Mouse (Mus musculus): ENCODE results near the gene Rhbdf1. TPM values are rescaled to one million over a fixed set of nuclear protein-coding genes. Genes with fewer than 3 reads are reported as not detected.

Gene Rhbdf1
- polyA plus RNA-seq, 1 experiment from 2014 or later = 6.4 TPM

GRCm38 (mm10) chr11:32198256-32198955 lies 23.7 kb downstream of the Rhbdf1 start:
- no peak for TF ChIP-seq EP300 (IDR thresholded peaks at IDR 0.05; ENCODE audit: low read depth)
- no peak for TF ChIP-seq CTCF (IDR thresholded peaks at IDR 0.05; ENCODE audit: low read depth)
- Histone ChIP-seq H3K4me1 (ENCODE audit: insufficient read depth) (no peaks in the 10 kb centered on the region), H3K9ac (replicated peaks) (no peak overlapping the region), H3K4me3 (ENCODE audit: low read depth, low read length) (no peak overlapping the region), H3K4me2 (ENCODE audit: low read depth, low read length) (no peak overlapping the region), H3K27ac (ENCODE audit: low read depth) (no peak overlapping the region), H3K27me3 (ENCODE audit: insufficient read depth, low read length) (no peaks in the 10 kb centered on the region), H3K36me3 (replicated peaks; ENCODE audit: insufficient read depth, low read length) (no peaks in the 10 kb centered on the region), H3K9me3 (ENCODE audit: low read length) (no peaks in the 10 kb centered on the region)
- 62% methylated on average over 14 of the region's 14 CpGs for WGBS (ENCODE audit: insufficient replicate concordance)
- ATAC-seq = no peak
- no peak for DNase-seq

- Histone ChIP-seq H3K9ac (replicated peaks) (no peak overlapping the region), H3K27ac (ENCODE audit: low read depth) (no peak overlapping the region), H3K4me2 (ENCODE audit: low read depth, low read length) (no peak overlapping the region), H3K4me3 (ENCODE audit: low read depth, low read length) (no peak overlapping the region), H3K4me1 (ENCODE audit: insufficient read depth) (no peaks in the 10 kb centered on the region), H3K9me3 (ENCODE audit: low read length) (no peaks in the 10 kb centered on the region), H3K27me3 (ENCODE audit: insufficient read depth, low read length) (no peaks in the 10 kb centered on the region), H3K36me3 (replicated peaks; ENCODE audit: insufficient read depth, low read length) (no peaks in the 10 kb centered on the region)
- DNase-seq (no peak), ATAC-seq (no peak)
- TF ChIP-seq EP300 (IDR thresholded peaks at IDR 0.05; ENCODE audit: low read depth) (no peak), CTCF (IDR thresholded peaks at IDR 0.05; ENCODE audit: low read depth) (no peak)
- 48% methylated on average over 3 of the region's 3 CpGs for WGBS (ENCODE audit: insufficient replicate concordance)
Observed at GRCm38 (mm10) chr11:32197766-32198165, 24.3 kb downstream of the Rhbdf1 start.

GRCm38 (mm10) chr11:32196727-32197126 lies 25.4 kb downstream of the Rhbdf1 start:
- Histone ChIP-seq H3K27me3 (ENCODE audit: insufficient read depth, low read length) (no peaks in the 10 kb centered on the region), H3K36me3 (replicated peaks; ENCODE audit: insufficient read depth, low read length) (no peaks in the 10 kb centered on the region), H3K4me1 (ENCODE audit: insufficient read depth) (no peaks in the 10 kb centered on the region), H3K9me3 (ENCODE audit: low read length) (no peaks in the 10 kb centered on the region), H3K4me3 (ENCODE audit: low read depth, low read length) (no peak overlapping the region), H3K4me2 (ENCODE audit: low read depth, low read length) (no peak overlapping the region), H3K27ac (ENCODE audit: low read depth) (no peak overlapping the region), H3K9ac (replicated peaks) (no peak overlapping the region)
- WGBS (ENCODE audit: insufficient replicate concordance) = 57% methylated on average over 6 of the region's 6 CpGs
- ATAC-seq = no peak
- DNase-seq = no peak
- TF ChIP-seq EP300 (IDR thresholded peaks at IDR 0.05; ENCODE audit: low read depth) (no peak), CTCF (IDR thresholded peaks at IDR 0.05; ENCODE audit: low read depth) (no peak)

- Histone ChIP-seq H3K9me3 (ENCODE audit: low read length) (no peaks in the 10 kb centered on the region), H3K4me1 (ENCODE audit: insufficient read depth) (no peaks in the 10 kb centered on the region), H3K4me3 (ENCODE audit: low read depth, low read length) (no peak overlapping the region), H3K9ac (replicated peaks) (no peak overlapping the region), H3K4me2 (ENCODE audit: low read depth, low read length) (no peak overlapping the region), H3K27me3 (ENCODE audit: insufficient read depth, low read length) (no peaks in the 10 kb centered on the region), H3K27ac (ENCODE audit: low read depth) (no peak overlapping the region), H3K36me3 (replicated peaks; ENCODE audit: insufficient read depth, low read length) (no peaks in the 10 kb centered on the region)
- ATAC-seq (no peak), DNase-seq (no peak)
- TF ChIP-seq CTCF (IDR thresholded peaks at IDR 0.05; ENCODE audit: low read depth) (no peak), EP300 (IDR thresholded peaks at IDR 0.05; ENCODE audit: low read depth) (no peak)
- 22% methylated on average over 11 of the region's 11 CpGs for WGBS (ENCODE audit: insufficient replicate concordance)
Observed at GRCm38 (mm10) chr11:32195867-32196540, 26.1 kb downstream of the Rhbdf1 start.

- no peak overlapping the region for H3K27ac ChIP-seq (ENCODE audit: low read depth)
- TF ChIP-seq EP300 (IDR thresholded peaks at IDR 0.05; ENCODE audit: low read depth) (no peak), CTCF (IDR thresholded peaks at IDR 0.05; ENCODE audit: low read depth) (no peak)
- H3K9ac ChIP-seq (replicated peaks) = no peak overlapping the region
- no peak overlapping the region for H3K4me2 ChIP-seq (ENCODE audit: low read depth, low read length)
- H3K9me3 ChIP-seq (ENCODE audit: low read length) = no peaks in the 10 kb centered on the region
- no peak for ATAC-seq
- no peak overlapping the region for H3K4me3 ChIP-seq (ENCODE audit: low read depth, low read length)
- H3K4me1 ChIP-seq (ENCODE audit: insufficient read depth) = no peaks in the 10 kb centered on the region
- DNase-seq = no peak
- no peaks in the 10 kb centered on the region for H3K27me3 ChIP-seq (ENCODE audit: insufficient read depth, low read length)
- 83% methylated on average over 5 of the region's 5 CpGs for WGBS (ENCODE audit: insufficient replicate concordance)
- H3K36me3 ChIP-seq (replicated peaks; ENCODE audit: insufficient read depth, low read length) = no peaks in the 10 kb centered on the region
Observed at GRCm38 (mm10) chr11:32194626-32195025, 27.5 kb downstream of the Rhbdf1 start.

GRCm38 (mm10) chr11:32194086-32194485 lies 28.0 kb downstream of the Rhbdf1 start:
- no peaks in the 10 kb centered on the region for H3K4me1 ChIP-seq (ENCODE audit: insufficient read depth)
- H3K27ac ChIP-seq (ENCODE audit: low read depth) = no peak overlapping the region
- H3K4me2 ChIP-seq (ENCODE audit: low read depth, low read length) = no peak overlapping the region
- no peak overlapping the region for H3K9ac ChIP-seq (replicated peaks)
- no peak overlapping the region for H3K4me3 ChIP-seq (ENCODE audit: low read depth, low read length)
- no peaks in the 10 kb centered on the region for H3K27me3 ChIP-seq (ENCODE audit: insufficient read depth, low read length)
- ATAC-seq (no peak), DNase-seq (no peak)
- TF ChIP-seq CTCF (IDR thresholded peaks at IDR 0.05; ENCODE audit: low read depth) (no peak), EP300 (IDR thresholded peaks at IDR 0.05; ENCODE audit: low read depth) (no peak)
- H3K9me3 ChIP-seq (ENCODE audit: low read length) = no peaks in the 10 kb centered on the region
- H3K36me3 ChIP-seq (replicated peaks; ENCODE audit: insufficient read depth, low read length) = no peaks in the 10 kb centered on the region
- 70% methylated on average over 10 of the region's 10 CpGs for WGBS (ENCODE audit: insufficient replicate concordance)

Measured in liver, postnatal 0 days (tissue).